In genomic region chr17:55477361-55477760, GRCm38 (mm10) we compare ENCODE assay signal across 13 mouse cellular contexts. TPM values are rescaled to one million over a fixed set of nuclear protein-coding genes. Genes with fewer than 3 reads are reported as not detected.
DNase-seq lines count a peak whose midpoint lies in the region; ATAC-seq and TF ChIP-seq lines count a peak whose summit lies in the region.
"Had no signal": no experiment of that assay in that cellular context is flagged by ENCODE, and none has a peak within 500 bp of the region (broad histone marks: within the 10 kb centered on the region; RNA-seq: fewer than 3 reads in every experiment).

No protein-coding gene starts in this region.

- no peaks in the 10 kb centered on the region for H3K9me3 ChIP-seq in kidney, postnatal 0 days (replicated peaks; ENCODE audit: low read length)
- H3K9me3 ChIP-seq: heart, embryonic 15.5 days had no signal

- no peaks in the 10 kb centered on the region for H3K36me3 ChIP-seq in kidney, postnatal 0 days (ENCODE audit: insufficient read depth, low read length)
- H3K36me3 ChIP-seq: G1E; heart, embryonic 15.5 days; liver, embryonic 13.5 days had no signal

- peak; percentile 61 for DNase-seq in kidney, postnatal 0 days (ENCODE audit: low spot score)
- DNase-seq in kidney, postnatal 4 days: no peak
- DNase-seq in R1 (ENCODE audit: low read depth, low spot score): peak; percentile 23
- DNase-seq in forelimb bud, embryonic 11.5 days (ENCODE audit: low read depth, low spot score): peak; percentile 9
- DNase-seq in retina, embryonic 14.5 days (ENCODE audit: low spot score): peak; percentile 66
- no peak for DNase-seq in left cerebral cortex, adult 11 months (ENCODE audit: low spot score)
- no peak for DNase-seq in spleen, postnatal 4 days (ENCODE audit: low spot score in 2 of 2)
- no peak for DNase-seq in frontal cortex, postnatal 10 days (ENCODE audit: low spot score in 2 of 2)
- DNase-seq: liver, embryonic 13.5 days; right cerebral cortex, postnatal 25 days had no signal

- H3K4me2 ChIP-seq in kidney, postnatal 0 days (ENCODE audit: low read length): no peak overlapping the region
- H3K4me2 ChIP-seq: heart, embryonic 15.5 days; liver, embryonic 13.5 days had no signal

- no peaks in the 10 kb centered on the region for H3K27me3 ChIP-seq in kidney, postnatal 0 days (ENCODE audit: insufficient read depth, low read length)
- H3K27me3 ChIP-seq: heart, embryonic 15.5 days; liver, embryonic 13.5 days had no signal

- H3K4me3 ChIP-seq in kidney, postnatal 0 days (replicated peaks; ENCODE audit: low read depth, low read length): no peak overlapping the region
- H3K4me3 ChIP-seq: erythroblast, embryonic 14.5 days; heart, embryonic 15.5 days; liver, embryonic 13.5 days had no signal

- ATAC-seq in kidney, postnatal 0 days (replicated peaks; ENCODE audit: low FRiP score, low read depth): peak; percentile 57; the same call in 1 of the 2 replicates

- TF ChIP-seq CTCF in kidney, postnatal 0 days (IDR thresholded peaks at IDR 0.05; ENCODE audit: low read depth): peak; percentile 74

- no peak overlapping the region for H3K27ac ChIP-seq in kidney, postnatal 0 days
- H3K27ac ChIP-seq: heart, embryonic 15.5 days; liver, embryonic 13.5 days had no signal

- H3K4me1 ChIP-seq in kidney, postnatal 0 days (replicated peaks; ENCODE audit: insufficient read depth, low read length): no peaks in the 10 kb centered on the region
- H3K4me1 ChIP-seq: heart, embryonic 15.5 days; liver, embryonic 13.5 days had no signal

- H3K9ac ChIP-seq in kidney, postnatal 0 days (ENCODE audit: low read depth, low read length): no peak overlapping the region
- H3K9ac ChIP-seq: heart, embryonic 15.5 days; liver, embryonic 13.5 days had no signal

RNA-seq across cellular contexts. Expression of gene St6gal2, which starts 32.2 kb away (rescaled TPM):
- 0.28 and 0.50 TPM in 2 replicates for polyA plus RNA-seq in kidney, postnatal 0 days (2015; fragmentation: Nextera tagmentation; extraction: Ambion mirVana)
- polyA plus RNA-seq: erythroblast, embryonic 14.5 days; G1E had no signal

Comparison
In these comparisons a context has a peak if more than half of its experiments do, and no peak if none do; other contexts are left out.
1. DNase-seq: peak in kidney, postnatal 0 days (single experiment), R1 (single experiment), forelimb bud, embryonic 11.5 days (single experiment) and retina, embryonic 14.5 days (single experiment); none in kidney, postnatal 4 days (0 of 2), left cerebral cortex, adult 11 months (single experiment), spleen, postnatal 4 days (0 of 2) and frontal cortex, postnatal 10 days (0 of 2).